Mouse (Mus musculus) central nervous system, embryonic 18 days (tissue): ENCODE measurements around the gene Ifna14. TPM values are rescaled to one million over a fixed set of nuclear protein-coding genes. Genes with fewer than 3 reads are reported as not detected.

ENCODE experiments used
- polyA plus RNA-seq: library from polyadenylated mRNA; depleted of rRNA; stranded (reverse); fragments of >200 nt; gene quantifications from 2 replicates; pipeline ENCODE4 v1.2.3, GENCODE M21; 2012; rRNA removed

The Ifna14 gene
- polyA plus RNA-seq = not detected in 2 replicates

GRCm38 (mm10) chr4:88571698-88572097 lies at the start of gene Ifna14:
Gene Ifna14 (minus strand): TSS chr4:88571798.

GRCm38 (mm10) chr4:88603276-88603675 lies 31.7 kb upstream of the Ifna14 start, which contains the start of gene Ifna12:
Gene Ifna12 (minus strand): TSS chr4:88603376.

GRCm38 (mm10) chr4:88592285-88592684 lies 20.7 kb upstream of the Ifna14 start, which contains the start of gene Ifna9:
Gene Ifna9 (minus strand): TSS chr4:88592385.

GRCm38 (mm10) chr4:88558145-88558544 lies 13.5 kb downstream of the Ifna14 start, which contains the start of gene Ifna15:
Gene Ifna15 (minus strand): TSS chr4:88558245.

GRCm38 (mm10) chr4:88522674-88523073 lies 48.9 kb downstream of the Ifna14 start, which contains the start of gene Ifnb1:
Gene Ifnb1 (minus strand): TSS chr4:88522774.

Other genes starting within 250 kb of the Ifna14 start
- gene Hacd4, start 132.9 kb downstream of the Ifna14 start, polyA plus RNA-seq = 1.3 TPM in 2 replicates
- gene Ifnb1, start 49.0 kb downstream of the Ifna14 start, polyA plus RNA-seq = not detected in 2 replicates
- not detected in 2 replicates for gene Ifna15, start 13.6 kb downstream of the Ifna14 start, polyA plus RNA-seq
- not detected in 2 replicates for gene Ifna9, start 20.6 kb upstream of the Ifna14 start, polyA plus RNA-seq
- gene Ifna12, start 31.6 kb upstream of the Ifna14 start, polyA plus RNA-seq = not detected in 2 replicates
- not detected in 2 replicates for gene C87499, start 62.6 kb upstream of the Ifna14 start, polyA plus RNA-seq
- not detected in 2 replicates for gene Ifna13, start 72.7 kb upstream of the Ifna14 start, polyA plus RNA-seq
- gene Ifna16, start 105.1 kb upstream of the Ifna14 start, polyA plus RNA-seq = not detected in 2 replicates
- gene Ifna2, start 112.1 kb upstream of the Ifna14 start, polyA plus RNA-seq = not detected in 2 replicates
- not detected in 2 replicates for gene Ifnab, start 119.6 kb upstream of the Ifna14 start, polyA plus RNA-seq
- 1.9 and 2.1 TPM in 2 replicates for gene Gm26566, start 150.0 kb upstream of the Ifna14 start, polyA plus RNA-seq
- 48.0 and 49.2 TPM in 2 replicates for gene Klhl9, start 150.7 kb upstream of the Ifna14 start, polyA plus RNA-seq
- gene Gm13271, start 183.1 kb upstream of the Ifna14 start, polyA plus RNA-seq = not detected in 2 replicates
- 0.04 TPM in 1 of 2 replicates, not detected in the other for gene Gm13283, start 188.3 kb upstream of the Ifna14 start, polyA plus RNA-seq
- gene Gm13290, start 202.0 kb upstream of the Ifna14 start, polyA plus RNA-seq = not detected in 2 replicates
- gene Gm13289, start 205.1 kb upstream of the Ifna14 start, polyA plus RNA-seq = not detected in 2 replicates
- not detected in 2 replicates for gene Gm13272, start 208.1 kb upstream of the Ifna14 start, polyA plus RNA-seq
- gene Ifnz, start 210.3 kb upstream of the Ifna14 start, polyA plus RNA-seq = not detected in 2 replicates
- not detected in 2 replicates for gene Gm13276, start 213.9 kb upstream of the Ifna14 start, polyA plus RNA-seq
- not detected in 2 replicates for gene Gm13277, start 216.8 kb upstream of the Ifna14 start, polyA plus RNA-seq
- gene Gm13278, start 219.8 kb upstream of the Ifna14 start, polyA plus RNA-seq = not detected in 2 replicates
- not detected in 2 replicates for gene Gm13275, start 222.7 kb upstream of the Ifna14 start, polyA plus RNA-seq
- gene Gm13279, start 225.6 kb upstream of the Ifna14 start, polyA plus RNA-seq = not detected in 2 replicates
- not detected in 2 replicates for gene Gm13285, start 227.9 kb upstream of the Ifna14 start, polyA plus RNA-seq
- not detected in 2 replicates for gene Gm13287, start 231.5 kb upstream of the Ifna14 start, polyA plus RNA-seq
- not detected in 2 replicates for gene Gm13288, start 233.7 kb upstream of the Ifna14 start, polyA plus RNA-seq
- gene Ifna7, start 244.4 kb upstream of the Ifna14 start, polyA plus RNA-seq = not detected in 2 replicates
- not detected in 2 replicates for gene Ifna11, start 248.2 kb upstream of the Ifna14 start, polyA plus RNA-seq